Mouse (Mus musculus): ENCODE data around the gene Ltbp2.

Ltbp2 gene

DNA sequence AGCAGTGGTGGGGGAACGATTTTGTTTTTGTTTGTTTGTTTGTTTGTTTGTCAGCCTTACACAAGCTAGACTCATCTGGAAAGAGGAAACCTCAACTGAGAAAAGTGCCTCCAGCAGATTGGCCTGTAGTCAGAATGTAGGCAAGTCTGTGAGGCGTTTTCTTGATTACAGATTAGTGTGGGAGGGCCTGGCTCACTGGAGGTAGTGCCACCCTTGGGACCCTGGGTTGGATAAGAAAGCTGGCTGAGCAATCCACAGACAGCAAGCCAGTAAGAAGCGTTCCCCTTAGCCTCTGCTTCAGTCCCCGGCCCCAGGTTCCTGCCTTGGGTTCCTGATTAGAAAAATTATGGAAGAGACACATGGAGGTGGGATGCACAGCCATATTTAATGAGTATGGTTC lies 36.4 kb downstream of the Ltbp2 start:
- DNase-seq (ENCODE audit: low spot score), result no peak

DNA sequence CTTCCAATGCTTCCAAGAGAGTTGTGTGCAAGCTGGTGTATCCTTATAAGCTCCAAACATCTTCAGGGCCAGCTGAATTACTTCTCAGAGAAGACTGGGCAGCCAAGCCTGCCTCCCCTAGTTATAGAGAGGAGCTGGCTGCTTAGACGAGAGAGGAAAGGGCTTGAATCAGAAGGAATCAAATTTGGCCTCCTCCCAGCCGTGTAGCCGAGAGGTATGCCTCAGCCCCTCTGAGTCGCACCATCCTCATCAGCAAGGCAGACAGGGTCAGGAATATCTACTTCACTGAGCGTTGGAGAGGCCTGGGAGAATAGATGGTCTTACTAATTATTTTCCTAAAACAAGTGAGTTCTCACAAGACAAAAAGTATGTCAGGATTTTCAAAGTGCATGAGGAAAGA lies 40.7 kb downstream of the Ltbp2 start:
- no peak for DNase-seq (ENCODE audit: low spot score)

DNA sequence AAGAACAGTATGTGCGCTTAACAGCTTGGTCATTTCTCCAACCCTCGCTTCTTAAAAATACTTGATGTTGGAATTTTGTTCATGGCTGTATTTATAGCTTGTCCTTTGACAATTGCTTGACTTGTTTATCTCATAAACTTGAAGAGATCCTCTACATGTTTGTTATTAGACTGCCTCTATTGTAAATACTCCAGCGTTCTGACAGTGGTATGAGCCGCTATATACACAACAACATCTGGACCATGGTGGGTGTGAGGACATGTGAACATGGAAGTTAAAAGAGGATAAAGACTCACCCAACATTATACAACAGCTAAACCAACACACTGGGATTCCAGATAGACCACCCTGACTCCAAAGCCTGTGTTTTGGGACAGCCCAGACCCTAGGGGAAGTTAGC lies 41.6 kb downstream of the Ltbp2 start:
- DNase-seq (ENCODE audit: low spot score), result no peak

DNA sequence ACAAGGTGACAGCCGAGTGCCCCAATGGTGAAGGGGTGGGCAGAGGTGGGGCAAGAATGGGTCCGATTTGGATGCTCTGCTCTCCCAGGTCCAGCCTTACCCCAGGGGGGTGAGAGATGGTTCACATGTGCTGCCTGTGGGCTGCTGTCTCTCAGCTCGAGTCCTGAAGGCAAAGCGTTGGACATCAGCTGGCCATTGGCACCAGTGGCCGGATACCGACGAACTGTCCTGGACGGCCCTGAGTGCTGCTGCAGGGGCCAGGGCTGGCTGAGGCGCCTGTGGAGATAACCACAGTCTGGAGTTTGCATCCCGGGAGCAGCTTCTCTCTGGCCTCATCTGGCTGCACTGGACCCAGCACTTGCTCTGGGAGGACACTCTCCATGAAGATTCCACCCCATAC lies 44.7 kb downstream of the Ltbp2 start:
- DNase-seq (ENCODE audit: low spot score), result no peak

DNA sequence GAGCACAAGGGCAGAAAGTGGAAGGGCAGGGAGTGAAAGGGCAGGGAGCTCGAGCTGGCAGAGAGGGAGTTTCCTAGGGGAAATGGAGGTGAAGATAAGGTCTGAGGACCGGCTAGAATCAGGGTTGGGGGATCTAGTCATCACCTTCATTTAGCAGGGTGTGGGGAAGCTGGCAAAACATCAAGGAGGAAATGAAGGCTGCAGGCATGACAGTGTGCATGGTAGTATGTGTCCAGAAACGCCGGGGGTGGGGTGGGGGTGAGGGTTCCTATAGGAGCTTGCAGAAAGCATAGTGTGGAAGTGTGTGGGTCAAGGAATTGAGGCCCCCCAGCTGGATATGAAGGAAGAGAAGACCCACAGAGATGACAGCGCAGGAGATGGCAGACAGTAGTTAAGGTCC lies 45.2 kb downstream of the Ltbp2 start:
- DNase-seq (ENCODE audit: low spot score), result no peak

DNA sequence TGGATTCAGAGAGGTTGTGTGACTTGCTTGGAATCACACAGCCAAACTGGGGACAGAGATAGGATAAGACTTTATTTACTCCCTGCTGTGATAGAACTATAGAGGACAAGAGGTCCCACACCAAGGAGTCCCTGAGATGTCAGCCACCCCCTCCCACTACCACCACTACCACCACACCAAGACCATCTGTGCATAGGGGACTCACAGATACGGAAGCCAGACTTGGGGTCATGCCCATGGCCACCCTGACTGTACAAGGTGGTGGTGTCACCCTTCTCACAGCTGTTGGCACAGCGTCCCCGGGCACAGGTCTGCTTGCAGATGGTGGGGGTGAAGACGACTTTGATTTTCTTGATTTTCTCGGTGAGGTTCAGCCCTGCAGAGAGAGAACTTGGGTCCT lies 45.9 kb downstream of the Ltbp2 start:
- no peak for DNase-seq (ENCODE audit: low spot score)

DNA sequence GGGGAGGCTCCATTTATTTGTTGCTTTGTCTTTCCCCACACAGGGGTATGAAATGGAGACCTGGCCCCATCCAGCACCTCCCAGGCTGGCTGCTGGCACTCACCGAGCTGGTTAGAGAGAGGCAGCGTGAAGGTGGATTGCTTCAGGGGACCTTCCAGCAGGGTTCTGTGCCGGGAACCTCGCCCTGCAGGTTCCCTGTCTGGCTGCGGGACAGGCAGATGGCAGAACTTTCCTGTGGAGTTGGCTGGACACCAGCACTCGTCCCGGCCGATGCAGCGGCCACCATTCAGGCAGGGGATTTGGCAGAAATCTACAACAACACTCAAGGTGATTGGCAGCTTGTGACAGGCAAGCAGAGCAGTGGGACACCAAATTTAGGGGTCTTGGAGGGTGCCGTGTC lies 46.4 kb downstream of the Ltbp2 start:
- DNase-seq (ENCODE audit: low spot score), result no peak

DNA sequence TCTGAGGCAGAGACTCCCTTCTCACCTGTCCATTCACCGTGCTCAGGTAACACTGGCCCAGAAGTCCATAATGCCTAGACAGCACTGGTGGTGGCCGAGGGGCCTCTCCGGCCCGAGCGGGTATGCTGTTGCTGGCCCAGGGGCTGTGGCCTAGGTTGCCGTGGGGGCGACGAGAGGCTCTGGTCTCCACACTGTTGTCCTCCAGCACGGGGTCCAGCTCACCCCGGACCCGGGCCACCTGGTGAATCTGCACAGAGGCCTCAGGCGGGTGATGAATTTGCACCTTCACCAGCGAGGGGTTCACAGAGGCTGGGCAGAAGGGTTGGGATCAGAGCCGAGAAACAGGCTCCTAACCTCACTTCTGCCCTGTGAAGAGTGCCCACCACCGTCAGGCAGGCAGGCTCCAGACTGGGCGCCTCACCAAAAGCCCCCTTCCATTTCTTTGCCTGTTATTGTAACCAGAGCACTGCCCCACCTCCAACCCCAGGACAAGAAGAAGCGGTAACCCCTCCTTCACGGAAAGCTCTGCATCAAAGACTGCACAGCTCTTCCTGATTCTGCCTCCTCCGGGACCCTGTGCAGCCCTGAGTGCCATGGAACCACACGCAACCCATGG lies 47.1 kb downstream of the Ltbp2 start:
- no peak for DNase-seq (ENCODE audit: low spot score)

DNA sequence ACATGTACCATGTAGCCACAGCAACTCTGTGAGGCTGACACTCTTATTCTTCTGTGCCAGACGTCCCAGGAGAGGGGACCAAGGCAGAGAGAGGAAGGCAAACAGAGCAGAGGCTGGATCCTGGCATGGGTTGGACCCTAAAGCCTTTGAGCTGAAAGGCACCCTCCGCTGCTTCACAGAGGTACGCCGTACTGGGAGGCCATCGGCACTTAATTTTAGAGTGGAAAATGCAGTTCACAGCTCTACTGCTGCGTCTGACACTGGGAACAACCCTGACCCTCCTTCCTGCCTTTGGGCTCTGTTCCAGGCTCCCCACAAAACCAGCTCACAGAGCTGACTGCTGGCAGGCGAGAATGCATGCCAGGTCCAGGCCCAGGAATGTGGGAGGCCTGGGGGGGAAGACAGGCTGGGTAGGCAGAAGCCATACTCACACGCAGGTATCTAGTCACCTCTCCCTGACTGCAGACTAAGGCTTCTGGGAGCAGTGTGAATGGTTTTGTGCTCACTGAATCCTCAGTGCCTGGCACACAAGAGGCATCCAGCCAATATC lies 48.9 kb downstream of the Ltbp2 start:
- no peak for DNase-seq (ENCODE audit: low spot score)

DNA sequence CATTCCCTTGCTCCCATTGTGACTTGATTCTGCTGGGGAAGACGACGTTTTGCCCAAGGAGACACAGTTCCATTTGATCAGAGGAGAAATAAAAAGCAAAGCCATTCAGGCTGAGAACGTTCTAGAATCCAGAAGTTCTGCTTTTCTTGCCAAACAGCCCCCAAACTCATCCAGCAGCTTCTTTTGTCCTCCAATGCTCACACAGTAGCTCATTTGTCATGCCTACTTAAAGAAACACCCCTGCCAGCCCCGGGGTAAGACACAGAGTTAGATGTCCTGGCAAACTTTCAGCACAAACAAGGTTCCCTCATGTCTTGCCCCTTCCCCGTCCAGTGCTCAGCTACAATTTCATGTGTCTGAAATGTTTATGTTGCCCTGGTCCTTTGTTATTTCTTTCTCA lies 52.1 kb downstream of the Ltbp2 start:
- DNase-seq (ENCODE audit: low spot score), result no peak

DNA sequence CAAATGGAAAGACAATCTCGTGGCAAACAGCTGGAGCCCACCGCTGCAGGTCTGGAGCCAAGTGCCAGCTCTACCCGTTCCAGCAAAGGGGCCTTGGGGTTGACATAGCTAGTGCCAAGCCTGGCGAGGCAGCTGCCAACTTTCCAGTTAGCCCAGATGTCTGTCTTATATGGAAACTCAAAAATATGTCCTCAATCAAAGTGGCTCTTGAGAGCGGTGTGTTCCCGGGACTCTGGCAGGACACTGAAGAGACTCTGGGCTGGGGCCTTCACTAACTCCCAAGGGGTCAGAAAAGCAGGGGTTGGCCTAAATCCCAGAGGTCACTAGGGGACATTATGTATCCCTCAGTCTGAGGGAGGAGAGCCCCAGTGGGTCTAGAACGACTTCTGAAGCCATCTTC lies 52.7 kb downstream of the Ltbp2 start:
- DNase-seq (ENCODE audit: low spot score), result no peak

DNA sequence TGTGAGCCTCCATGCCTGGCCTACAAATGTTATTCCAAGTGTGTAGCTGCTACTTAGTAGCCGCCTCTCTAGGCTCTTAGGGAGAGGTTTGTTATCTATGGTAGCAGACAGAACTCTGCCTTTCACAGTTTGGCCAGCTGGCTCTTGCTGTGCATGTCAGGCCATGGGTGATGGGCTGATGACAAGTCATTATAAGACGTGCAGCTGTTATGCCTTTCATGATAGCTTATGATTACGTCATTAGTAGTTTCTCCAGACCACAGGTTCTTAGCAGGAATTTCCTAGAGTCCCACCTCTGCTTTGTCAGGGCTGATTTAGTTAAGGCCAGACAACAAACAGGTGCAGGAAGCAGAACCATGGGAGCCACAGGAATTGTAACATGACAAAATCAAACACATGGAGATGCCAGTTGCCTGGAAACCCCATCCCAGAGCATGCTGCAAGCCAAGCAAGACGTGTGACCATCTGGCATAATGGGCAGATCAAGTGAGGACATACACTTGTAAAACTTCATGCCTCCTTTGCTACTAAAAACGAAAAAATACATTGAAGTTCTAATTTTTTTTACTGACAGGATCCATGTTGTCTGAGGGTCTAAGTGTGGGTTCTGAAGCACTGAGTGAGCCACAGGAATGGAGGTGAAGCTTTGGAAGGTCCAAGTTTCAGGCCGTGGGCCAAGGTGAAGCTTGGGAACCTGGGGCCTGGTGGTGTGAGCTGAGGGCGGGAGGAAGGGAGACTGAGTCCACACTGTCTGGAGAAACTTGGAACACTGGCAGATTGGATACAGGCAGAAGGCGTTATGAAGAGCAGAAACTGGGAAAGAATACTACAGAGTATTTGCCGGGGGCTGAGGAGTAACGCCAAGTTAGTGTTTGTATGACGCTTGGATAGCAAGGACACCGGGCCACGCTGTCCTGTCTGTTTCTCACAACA lies 56.8 kb downstream of the Ltbp2 start:
- no peak for DNase-seq (ENCODE audit: low spot score)

DNA sequence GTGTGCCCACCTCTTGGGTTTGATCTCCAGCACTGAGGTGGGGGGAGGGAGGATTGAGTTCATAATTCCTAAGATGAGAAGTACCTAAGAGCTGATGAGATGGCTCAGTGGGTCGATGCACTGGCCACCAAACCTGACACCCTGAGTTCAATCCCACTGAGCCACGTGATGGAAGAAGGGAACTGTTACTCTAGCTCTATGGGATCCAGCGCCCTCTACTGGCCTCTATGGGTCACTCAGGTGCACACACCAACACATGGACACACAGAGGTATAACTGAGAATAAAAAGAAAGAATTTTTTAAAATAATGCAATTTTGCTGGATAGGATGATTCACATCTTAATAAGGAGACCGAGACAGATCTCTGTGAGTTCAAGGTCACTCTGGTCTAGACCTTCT lies 57.8 kb downstream of the Ltbp2 start:
- DNase-seq (ENCODE audit: low spot score), result no peak

DNA sequence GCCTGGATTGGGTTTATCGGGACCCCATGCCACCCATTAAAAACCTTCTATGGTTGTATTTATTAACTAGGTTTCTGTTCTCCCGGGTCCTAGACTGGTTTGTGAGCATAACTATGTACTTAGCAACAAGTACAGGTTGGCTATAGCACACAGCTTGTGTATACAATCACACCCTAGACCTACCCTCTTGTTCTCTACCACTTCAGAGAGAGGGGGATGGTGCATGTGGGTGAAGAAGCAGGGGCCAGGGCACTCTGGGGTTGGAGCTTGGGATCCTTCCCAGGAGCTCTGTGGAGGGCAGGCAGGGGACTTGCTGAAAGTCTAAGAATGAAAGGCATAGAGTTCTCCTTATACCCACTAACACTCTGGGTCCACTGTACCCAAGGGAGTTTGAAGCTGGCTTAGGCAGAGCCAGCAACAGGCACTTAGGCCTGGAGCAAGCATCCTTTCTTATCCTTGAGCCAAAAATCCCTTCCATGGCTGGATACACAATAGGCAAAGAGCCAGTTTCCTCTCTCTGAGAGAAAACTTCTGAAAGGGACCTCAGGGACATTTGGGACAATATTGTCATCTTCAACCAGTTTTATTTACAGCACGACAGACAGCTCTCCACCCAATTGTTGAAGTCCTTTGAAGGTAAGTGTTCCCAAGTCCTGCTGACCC lies 61.5 kb downstream of the Ltbp2 start:
- no peak for DNase-seq (ENCODE audit: low spot score)

DNA sequence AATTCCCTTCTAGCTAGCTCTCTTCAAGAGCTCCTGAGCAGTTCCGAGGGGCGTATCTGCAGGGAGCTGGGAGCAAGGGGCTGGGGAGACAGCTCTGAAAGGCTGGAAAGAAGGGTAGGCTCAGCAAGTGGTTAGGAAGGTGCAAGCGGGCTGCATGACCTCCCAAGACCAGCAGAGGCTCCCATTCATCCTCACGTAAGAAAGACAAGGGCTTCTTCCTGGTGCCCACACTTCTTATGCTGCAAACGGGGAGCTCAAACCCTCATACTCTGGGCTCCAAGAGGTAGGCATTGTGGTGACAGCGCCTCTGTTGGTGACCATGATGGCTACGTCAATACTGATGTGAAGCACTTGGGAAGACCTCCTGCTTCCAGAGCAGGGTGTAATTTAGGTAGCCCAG lies 62.6 kb downstream of the Ltbp2 start:
- DNase-seq (ENCODE audit: low spot score), result no peak

DNA sequence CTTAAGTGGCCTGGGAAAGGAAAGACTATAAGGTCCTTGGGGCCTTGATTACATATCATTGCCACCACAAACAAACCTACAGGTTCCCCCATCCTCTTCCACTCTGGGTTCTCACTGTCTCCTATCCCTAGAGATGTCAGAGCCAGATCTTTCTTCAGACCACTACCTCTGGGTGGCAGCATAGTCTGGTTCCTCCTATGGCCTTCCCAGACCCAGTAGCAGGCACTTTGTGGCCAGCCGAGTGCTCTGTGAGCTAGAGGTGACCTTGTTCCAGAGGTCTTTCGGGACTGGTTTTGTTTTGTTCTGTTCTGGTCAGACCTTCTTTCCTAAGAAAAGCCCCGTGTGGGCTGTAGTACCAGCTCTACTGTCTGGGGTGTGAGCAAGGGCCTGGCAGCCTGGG lies 64.3 kb downstream of the Ltbp2 start:
- DNase-seq (ENCODE audit: low spot score), result no peak

DNA sequence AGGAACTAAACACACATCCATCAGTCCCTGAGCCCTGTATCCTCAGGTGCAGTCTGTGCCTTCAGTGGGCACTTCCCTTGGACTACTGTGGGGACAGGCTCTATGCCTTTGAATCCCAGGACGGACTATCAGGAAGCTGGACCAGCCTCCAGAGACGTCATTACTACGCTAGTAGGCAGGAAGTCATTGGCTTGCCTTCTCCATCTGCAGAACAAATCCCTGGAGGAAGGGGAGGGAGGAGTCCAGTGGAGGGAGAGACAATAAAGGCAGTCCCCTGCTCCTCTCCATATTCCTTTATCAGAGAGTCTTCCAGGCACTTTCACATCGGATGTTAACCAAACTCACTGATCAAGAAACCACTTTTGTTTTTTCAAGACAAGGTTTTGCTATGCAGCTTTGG lies 64.8 kb downstream of the Ltbp2 start:
- DNase-seq (ENCODE audit: low spot score), result no peak

DNA sequence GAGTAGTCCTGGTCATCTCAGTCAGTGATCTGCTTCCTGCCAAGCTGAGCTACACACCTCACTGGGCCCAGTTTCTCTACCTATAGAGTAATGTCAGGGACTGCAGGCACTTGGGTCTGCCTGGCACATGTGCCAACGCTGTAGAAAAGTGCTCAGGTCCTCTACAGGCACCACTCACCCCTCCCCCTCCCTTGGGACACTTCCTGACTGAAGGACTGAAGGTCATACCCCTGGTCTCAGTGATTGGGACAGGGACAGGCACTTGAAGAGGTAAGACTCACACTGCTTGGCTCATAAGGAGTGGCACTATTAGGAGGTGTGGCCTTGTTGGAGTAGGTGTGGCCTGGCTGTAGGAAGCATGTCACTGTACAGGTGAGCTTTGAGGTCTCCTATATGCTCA lies 65.5 kb downstream of the Ltbp2 start:
- no peak for DNase-seq (ENCODE audit: low spot score)

DNA sequence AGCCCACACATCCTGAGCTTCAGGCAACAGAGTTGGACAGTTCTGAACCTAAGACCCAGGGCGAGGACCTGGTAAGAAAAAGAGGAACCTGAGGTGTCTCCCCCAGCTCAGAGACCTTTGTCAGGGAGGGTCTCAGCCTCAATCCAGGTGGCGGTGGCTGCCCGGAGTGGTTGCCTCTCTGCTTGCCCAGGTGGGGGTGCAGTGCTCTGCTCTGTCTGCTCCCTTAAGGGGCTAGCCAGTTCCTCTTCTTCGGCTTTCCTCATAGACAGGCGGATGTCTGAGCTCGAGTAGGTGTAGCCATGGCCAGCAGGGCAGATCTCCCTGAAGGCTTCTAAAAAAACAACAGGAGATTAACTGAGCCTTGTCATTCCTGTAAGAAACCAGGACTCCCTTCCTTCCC lies 67.3 kb downstream of the Ltbp2 start:
- no peak for DNase-seq (ENCODE audit: low spot score)

DNA sequence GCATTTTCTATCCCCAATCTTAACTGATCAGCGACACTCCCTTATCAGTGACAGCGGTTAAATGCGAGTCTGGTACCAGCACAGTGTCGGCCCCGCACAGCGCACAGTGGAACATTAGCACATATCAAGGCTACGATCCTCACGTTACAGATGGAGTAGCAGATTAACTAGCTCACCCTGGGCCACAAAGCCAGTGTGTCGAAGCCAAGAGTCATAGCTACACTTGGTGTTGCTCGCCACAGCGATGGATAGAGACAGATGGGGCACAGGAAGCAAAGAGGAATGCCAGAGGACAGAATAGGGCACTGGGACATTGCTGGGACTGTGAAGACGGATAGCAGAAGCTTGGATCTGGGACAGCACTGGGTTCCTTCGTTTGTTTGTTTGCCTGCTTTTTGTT lies 69.0 kb downstream of the Ltbp2 start:
- DNase-seq (ENCODE audit: low spot score), result no peak

DNA sequence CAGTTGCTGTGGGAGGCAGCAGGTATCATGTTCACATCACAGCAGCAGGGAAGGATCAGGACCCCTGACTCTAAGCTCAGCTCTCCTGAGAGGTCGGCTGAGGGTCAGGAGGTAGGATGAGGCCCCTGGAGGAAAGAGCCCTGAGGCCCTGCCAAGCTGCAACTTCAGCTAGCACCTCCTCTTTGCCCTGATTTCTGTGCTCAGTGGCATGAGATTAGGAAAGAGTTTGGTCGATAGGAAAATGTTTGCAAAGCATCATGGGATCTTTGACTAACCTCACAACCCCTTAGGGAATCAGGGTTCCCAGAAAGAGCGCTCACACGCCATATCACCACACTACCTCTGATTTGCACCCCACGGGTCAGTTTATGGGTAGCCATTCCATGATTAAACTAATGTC lies 69.6 kb downstream of the Ltbp2 start:
- DNase-seq (ENCODE audit: low spot score), result peak; percentile 26

DNA sequence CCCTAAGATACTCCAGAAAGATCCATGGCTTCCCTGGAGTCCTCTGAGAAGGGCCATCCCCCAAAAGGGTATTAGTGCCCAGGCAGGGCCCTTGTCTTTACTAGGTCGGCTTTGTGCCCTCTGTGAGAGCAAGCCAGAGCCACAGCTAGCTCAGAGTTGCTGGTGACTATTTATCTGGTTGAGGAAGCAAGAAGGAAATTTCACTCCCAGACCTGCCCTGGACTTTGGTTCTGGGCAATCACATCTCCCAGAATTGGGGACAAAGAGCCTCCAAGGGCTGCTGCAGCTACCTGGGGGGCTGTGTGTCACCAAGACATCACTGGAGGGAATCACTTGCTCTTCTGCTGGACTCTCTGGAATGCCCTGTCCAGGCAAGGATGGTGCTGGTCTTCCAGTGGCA lies 70.3 kb downstream of the Ltbp2 start:
- no peak for DNase-seq (ENCODE audit: low spot score)

DNA sequence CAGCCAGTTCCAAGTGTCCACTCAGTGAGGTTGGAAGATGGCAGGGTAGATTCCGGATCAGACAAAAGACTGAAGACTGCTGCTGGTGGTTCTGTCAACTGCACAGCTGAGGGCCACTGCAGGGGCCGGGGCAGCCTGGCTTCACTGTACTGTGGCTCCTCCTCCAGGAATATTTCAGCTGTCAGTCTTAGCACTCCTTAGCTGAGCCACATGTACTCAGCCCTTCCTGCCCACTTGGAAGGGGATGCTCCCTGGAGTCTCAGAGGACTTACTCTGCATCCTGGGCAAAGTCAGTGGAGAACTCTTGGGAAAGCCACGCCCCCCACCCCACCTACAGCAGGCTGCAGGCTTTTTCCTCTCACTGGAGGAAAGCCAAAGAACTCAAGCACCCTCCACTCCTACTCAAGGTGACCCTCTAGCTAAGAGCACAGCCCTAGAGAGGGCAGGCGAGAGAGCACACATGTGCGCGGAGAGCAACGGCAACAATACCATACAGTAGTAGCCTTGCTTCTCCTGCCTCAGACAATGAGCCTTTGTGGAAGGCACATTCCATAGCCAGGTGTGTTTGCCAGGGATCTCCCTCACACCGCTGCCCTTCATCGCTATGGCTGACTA lies 71.0 kb downstream of the Ltbp2 start:
- no peak for DNase-seq (ENCODE audit: low spot score)

Measured in retina, embryonic 14.5 days (tissue).